Mouse (Mus musculus) lung, postnatal 36 days (tissue): ENCODE results near the gene Defb19.
A peak's percentile ranks its signal among the peaks of the same experiment; 100 is the strongest.

Experiments used
- DNase-seq: peaks from one replicate; pipeline ENCODE4 v3.0.0; 2022; ENCODE audit warnings: mixed read lengths

Gene Defb19

GRCm38 (mm10) chr2:152580107-152580506 lies at the start of gene Defb19:
Gene Defb19 (minus strand): TSS chr2:152580312.
- DNase-seq: no peak

DNA sequence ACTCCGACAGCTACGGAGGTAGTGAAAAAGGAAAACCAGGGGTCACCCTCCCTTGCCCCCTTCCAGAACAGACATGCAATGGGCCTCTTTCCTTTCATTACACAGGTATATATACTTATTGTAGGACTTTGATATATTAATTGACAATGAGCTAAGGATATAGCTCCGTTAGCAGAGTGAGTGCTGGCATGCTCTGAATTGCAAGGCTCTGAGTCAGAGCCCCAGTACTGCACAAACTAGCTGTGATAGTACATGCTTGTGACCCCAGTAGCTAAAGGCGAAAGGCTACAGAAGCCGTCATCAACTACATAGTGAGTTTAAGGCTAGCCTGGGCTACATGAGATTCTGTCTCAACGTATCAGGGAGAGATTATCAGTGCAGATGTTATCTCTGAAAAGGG lies 49.8 kb upstream of the Defb19 start:
- DNase-seq: no peak

- no peak for DNase-seq
Measured at GRCm38 (mm10) chr2:152629239-152629638, 49.1 kb upstream of the Defb19 start.

DNA sequence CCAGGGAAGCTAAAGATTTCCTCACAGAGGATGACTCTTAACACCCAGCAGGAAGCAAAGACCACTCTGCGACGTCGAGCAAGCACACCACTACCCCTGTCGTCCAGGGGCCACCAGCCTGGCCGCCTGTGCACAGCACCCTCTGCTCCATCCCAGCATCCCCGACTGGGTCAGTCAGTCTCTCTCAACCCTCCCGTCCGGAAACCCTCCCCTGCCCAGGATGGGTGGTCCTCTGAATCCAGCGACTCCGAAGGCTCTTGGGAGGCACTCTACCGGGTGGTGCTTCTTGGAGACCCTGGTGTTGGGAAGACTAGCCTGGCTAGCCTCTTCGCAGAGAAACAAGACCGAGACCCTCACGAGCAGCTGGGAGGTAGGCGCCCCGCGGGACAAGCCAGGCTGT lies 48.0 kb upstream of the Defb19 start:
- no peak for DNase-seq

DNA sequence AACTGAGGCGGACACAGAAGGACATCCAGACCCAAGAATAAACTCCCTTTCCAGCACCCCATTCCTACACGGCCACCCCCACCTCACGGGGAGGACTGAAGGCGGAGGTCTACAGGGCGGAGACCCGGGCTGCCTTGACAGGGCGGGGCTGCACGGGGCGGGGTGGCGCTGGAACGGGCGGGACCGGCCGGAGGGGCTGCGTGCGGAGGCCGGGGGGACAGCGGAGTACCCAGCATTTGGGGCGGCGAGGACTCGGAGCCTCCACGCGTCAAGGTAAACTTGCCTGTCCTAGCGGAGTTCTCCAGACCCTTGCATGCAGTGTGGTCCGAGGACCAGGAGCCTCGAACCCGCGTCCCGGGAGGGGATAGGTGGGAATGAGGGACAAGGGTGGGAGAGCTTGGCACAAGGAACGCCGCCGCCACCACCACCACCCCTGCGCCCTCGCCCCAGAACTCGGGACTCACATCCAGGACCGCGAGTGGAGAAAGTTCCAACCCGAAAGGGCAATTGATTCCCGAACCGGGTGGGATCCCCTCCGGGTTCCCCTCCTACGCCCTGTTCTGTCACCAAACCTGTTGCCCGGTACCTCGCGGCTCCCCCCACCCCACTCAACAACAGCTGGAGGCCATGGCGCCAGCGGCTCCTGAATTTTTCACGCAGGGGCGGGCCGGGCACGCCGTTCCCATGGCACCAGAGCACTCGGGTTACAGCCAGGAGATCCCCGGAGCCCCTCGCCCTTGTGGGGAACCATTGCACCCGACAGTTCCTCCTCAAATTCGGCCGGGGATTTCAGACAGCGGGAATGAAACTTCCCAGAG lies 46.9 kb upstream of the Defb19 start, which contains the start of gene Rem1:
TSS of gene Rem1 (plus strand) at position 178 of the 818 bp plus-strand sequence.
- no peak for DNase-seq

GRCm38 (mm10) chr2:152625256-152625655 lies 45.1 kb upstream of the Defb19 start:
- DNase-seq: no peak

DNA sequence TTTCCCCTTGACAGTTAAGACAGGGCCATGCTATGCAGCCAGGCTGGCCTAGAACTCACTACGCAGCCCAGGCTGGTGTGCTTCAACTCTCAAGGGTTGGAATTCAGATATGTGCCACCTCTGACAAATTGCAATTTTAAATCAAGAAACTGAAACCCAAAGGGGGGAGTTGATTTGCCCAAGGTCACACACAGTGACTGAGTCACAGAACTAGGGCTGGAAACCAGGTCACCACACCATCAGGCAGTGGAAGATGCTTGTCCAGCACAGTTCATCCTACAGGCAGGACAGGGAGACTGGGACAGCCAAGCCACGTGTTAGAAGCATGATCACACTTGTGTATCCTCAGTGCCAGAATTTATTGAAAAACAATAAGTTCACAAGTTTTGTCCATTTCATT lies 44.5 kb upstream of the Defb19 start:
- DNase-seq: no peak

DNA sequence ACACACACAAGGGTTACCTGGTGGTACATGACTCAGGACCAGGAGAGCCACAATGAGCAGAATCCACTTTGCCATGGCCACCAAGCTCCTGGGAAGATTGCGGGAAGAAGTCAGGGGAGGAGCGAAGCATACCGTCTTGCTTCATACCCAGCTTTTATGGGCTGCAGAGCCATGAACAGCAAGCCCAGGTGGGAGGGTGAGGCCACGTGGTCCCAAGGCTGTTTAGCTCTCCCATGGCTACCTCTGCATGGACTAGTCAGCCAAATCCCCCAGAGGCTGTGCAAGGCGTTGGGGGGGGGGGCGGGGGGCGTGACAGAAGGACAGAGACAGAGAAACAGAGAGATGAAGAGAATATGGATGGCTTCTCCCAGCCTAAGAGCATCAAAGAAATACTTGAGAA lies 42.8 kb upstream of the Defb19 start, which contains the start of gene Defb25:
TSS of gene Defb25 (minus strand) at position 101 of the 400 bp plus-strand sequence.
- no peak for DNase-seq

- DNase-seq: no peak
Measured at GRCm38 (mm10) chr2:152622151-152622550, 42.0 kb upstream of the Defb19 start.

DNA sequence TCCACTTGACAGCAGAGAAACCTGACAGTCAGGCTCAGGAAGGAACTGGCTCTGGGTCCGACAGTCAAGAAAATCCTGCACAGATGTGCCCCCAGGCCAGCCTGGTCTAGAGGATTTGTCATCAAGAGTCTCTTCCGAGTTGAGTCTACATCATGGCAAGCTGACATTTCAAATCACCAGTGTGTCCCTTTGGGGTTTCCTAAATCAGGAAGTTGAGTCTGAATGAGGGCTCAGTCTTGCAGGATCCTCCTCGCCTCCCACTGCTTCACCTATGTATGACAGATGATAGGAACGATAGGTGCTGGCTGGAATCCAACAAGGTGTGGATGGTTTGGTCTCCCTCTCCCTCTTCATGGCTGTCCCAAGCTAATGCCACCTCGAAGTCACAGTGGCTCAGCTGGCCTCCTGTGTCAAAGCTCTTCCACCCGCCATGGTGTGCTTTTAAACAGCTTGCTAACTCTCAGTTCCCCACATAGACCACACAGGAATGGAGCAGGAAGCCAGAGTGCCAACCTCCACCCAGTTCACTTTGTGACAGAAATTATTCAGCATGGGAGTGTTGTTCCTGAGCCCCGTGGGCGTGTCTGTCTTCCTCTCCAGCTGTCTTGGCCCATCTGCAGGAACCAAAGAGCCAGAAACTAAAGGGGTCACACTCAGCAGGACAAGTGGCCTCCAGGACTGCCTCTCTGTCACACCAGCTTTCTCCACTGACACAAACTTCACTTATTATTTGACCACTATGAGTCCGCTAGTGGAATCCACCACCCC lies 40.4 kb upstream of the Defb19 start:
- DNase-seq: peak; percentile 58

- no peak for DNase-seq
Measured at GRCm38 (mm10) chr2:152617374-152617773, 37.3 kb upstream of the Defb19 start.

- DNase-seq: no peak
Measured at GRCm38 (mm10) chr2:152616470-152616869, 36.4 kb upstream of the Defb19 start.

- DNase-seq: peak; percentile 76
Measured at GRCm38 (mm10) chr2:152615563-152615962, 35.5 kb upstream of the Defb19 start.

- no peak for DNase-seq
Measured at GRCm38 (mm10) chr2:152612193-152612592, 32.1 kb upstream of the Defb19 start.

- DNase-seq: no peak
Measured at GRCm38 (mm10) chr2:152608719-152609118, 28.6 kb upstream of the Defb19 start.

DNA sequence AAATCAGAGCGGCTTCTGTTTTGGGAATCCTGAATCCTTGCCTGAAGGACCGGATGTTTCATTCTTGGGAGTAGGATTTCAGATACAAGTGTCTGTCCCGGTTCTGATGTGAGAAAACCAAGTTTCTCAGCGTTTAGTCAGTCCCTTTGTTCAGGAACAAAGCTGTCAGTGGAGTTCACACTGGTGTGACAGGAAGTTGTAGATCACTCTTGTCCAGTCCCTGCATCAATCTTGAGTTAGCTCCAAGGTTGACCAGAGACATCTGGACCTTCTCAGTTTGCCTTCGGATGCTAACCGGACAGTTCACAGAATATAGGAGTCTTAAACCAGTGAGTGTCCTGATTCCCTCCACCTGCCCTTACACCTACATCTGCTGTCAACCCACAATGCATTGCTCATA lies 27.6 kb upstream of the Defb19 start:
- no peak for DNase-seq

- peak; percentile 49 for DNase-seq
Measured at GRCm38 (mm10) chr2:152604057-152604456, 23.9 kb upstream of the Defb19 start, which contains the start of gene Defb36. Gene Defb36 (plus strand): TSS chr2:152604327.

- DNase-seq: no peak
Measured at GRCm38 (mm10) chr2:152601275-152601960, 21.3 kb upstream of the Defb19 start.

GRCm38 (mm10) chr2:152600076-152600475 lies 20.0 kb upstream of the Defb19 start:
- DNase-seq: no peak

GRCm38 (mm10) chr2:152599299-152599698 lies 19.2 kb upstream of the Defb19 start, which contains the start of gene Defb45:
Gene Defb45 (minus strand): TSS chr2:152599399.
- DNase-seq: no peak

DNA sequence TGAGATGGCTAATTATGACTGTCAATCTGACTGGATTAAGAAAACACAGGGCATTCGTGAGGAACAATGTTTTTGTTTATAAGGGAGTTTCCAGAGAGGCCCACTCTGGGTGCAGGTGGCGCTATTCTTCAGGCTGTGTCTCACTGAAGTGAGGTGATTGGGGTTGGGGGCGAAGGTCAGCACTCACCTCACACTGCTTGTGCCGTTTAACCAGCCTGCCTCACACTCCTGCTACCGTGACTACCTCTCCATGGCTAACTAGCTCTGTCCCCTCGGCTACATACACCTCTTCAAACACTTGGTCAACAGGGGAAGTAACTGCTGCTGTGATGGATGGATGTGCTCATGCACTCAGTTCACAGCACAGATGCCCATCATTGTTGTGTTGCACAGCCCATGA lies 8.9 kb upstream of the Defb19 start:
- no peak for DNase-seq

DNA sequence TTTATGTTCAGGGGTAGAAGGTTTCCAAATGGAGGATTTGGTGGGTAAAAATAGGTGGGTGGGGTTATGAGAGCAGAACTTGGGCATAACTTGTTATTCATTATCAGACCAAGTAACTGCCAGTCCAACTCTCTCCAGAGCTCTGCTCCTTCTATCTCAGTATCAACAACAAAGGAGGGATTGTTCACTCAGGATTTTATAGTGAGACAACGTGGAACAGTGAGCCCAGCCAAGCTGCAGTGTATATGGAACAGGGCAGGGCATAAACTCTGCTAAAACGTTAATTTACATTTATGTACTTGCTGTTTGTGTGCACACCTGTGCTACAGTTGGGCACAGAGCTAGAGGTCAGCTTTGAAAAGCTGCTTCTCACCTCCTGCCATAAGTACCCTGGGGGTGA lies 8.3 kb upstream of the Defb19 start:
- DNase-seq: no peak

GRCm38 (mm10) chr2:152586926-152587560 lies 6.9 kb upstream of the Defb19 start:
- DNase-seq: peak; percentile 13
